Mouse (Mus musculus) bone marrow, adult 2 months (tissue): Measurements from ENCODE around the gene Ubl3. TPM values are rescaled to one million over a fixed set of nuclear protein-coding genes. Genes with fewer than 3 reads are reported as not detected.

Experiments
- H3K27ac ChIP-seq: fragments of 200-500 bp; 2 replicates; pipeline ENCODE4 v1.5.1; 2012; ENCODE audit warnings: low read depth, mild to moderate bottlenecking, control low read depth, inconsistent platforms, low read length; ENCODE audit not compliant: control insufficient read depth, poor library complexity, insufficient read depth
- H3K4me1 ChIP-seq: fragments of 200-500 bp; 2 replicates; pipeline ENCODE4 v1.6.1; 2011; ENCODE audit warnings: low read length; ENCODE audit not compliant: control insufficient read depth, insufficient read depth
- H3K4me3 ChIP-seq: fragments of 200-500 bp; replicated peaks from 2 replicates; pipeline ENCODE3; 2011; ENCODE audit warnings: mild to moderate bottlenecking, low read depth, low read length, control low read depth; ENCODE audit not compliant: control insufficient read depth
- CTCF ChIP-seq: fragments of 200-500 bp; IDR thresholded peaks from 2 replicates; pipeline ENCODE4 v1.5.1; 2011; ENCODE audit warnings: low read length, control low read depth; ENCODE audit not compliant: control insufficient read depth, insufficient read depth
- POLR2A ChIP-seq: fragments of 200-500 bp; IDR thresholded peaks from 2 replicates; pipeline ENCODE4 v1.6.1; 2011; ENCODE audit warnings: low read depth, mild to moderate bottlenecking, control low read depth, low read length, borderline replicate concordance; ENCODE audit not compliant: control insufficient read depth
- WGBS: fragments of 180-500 bp; shearing (Covaris S2); methylation state at CpG from one replicate; pipeline ENCODE4 v1.1.7; 2018; 5-methylcytosine and 5-hydroxymethylcytosine counted together
- polyA plus RNA-seq: library from polyadenylated mRNA; stranded (reverse); fragments of >200 nt; gene quantifications from 2 replicates; pipeline ENCODE4 v1.2.4, GENCODE M21; 2011; ENCODE audit warnings: low replicate concordance; ENCODE audit not compliant: missing spikeins, insufficient read depth, insufficient read length

Gene Ubl3
- polyA plus RNA-seq, 1 experiment = 31.1 TPM

GRCm38 (mm10) chr5:148509731-148510130, 42.9 kb downstream of the Ubl3 start:
- Histone ChIP-seq H3K4me3 (no peak overlapping the region), H3K4me1 (peaks cover 3% of the 10 kb centered on the region; the same call in 1 of the 2 replicates), H3K27ac (peak overlapping the region; percentile 95)
- TF ChIP-seq POLR2A (no peak), CTCF (no peak)
- WGBS = 16% methylated on average over 7 of the region's 7 CpGs

GRCm38 (mm10) chr5:148508901-148509604, 43.5 kb downstream of the Ubl3 start:
- 53% methylated on average over 11 of the region's 11 CpGs for WGBS
- no peak for TF ChIP-seq POLR2A
- no peak for TF ChIP-seq CTCF
- peak overlapping the region; percentile 65 for H3K4me3 ChIP-seq
- H3K4me1 ChIP-seq = peaks cover 3% of the 10 kb centered on the region; the same call in 1 of the 2 replicates
- H3K27ac ChIP-seq = peak overlapping the region; percentile 95; the same call in 1 of the 2 replicates

GRCm38 (mm10) chr5:148505381-148505780, 47.2 kb downstream of the Ubl3 start:
- Histone ChIP-seq H3K4me1 (peaks cover 3% of the 10 kb centered on the region; the same call in 1 of the 2 replicates), H3K4me3 (no peak overlapping the region), H3K27ac (no peak overlapping the region)
- 91% methylated on average over 17 of the region's 17 CpGs for WGBS
- TF ChIP-seq CTCF = no peak
- TF ChIP-seq POLR2A = no peak

GRCm38 (mm10) chr5:148502237-148502636, 50.4 kb downstream of the Ubl3 start:
- TF ChIP-seq CTCF = no peak
- H3K27ac ChIP-seq = no peak overlapping the region
- H3K4me1 ChIP-seq = no peaks in the 10 kb centered on the region; the same call in 1 of the 2 replicates
- WGBS = 85% methylated on average over 6 of the region's 6 CpGs
- no peak overlapping the region for H3K4me3 ChIP-seq

GRCm38 (mm10) chr5:148501228-148501957, 51.2 kb downstream of the Ubl3 start:
- H3K4me3 ChIP-seq = no peak overlapping the region
- TF ChIP-seq POLR2A (no peak), CTCF (no peak)
- no peak overlapping the region for H3K27ac ChIP-seq
- H3K4me1 ChIP-seq = no peaks in the 10 kb centered on the region; the same call in 1 of the 2 replicates
- WGBS = 58% methylated on average over 6 of the region's 6 CpGs

- TF ChIP-seq POLR2A (no peak), CTCF (no peak)
- 57% methylated on average over 8 of the region's 8 CpGs for WGBS
- no peak overlapping the region for H3K4me3 ChIP-seq
- H3K4me1 ChIP-seq = no peaks in the 10 kb centered on the region; the same call in 1 of the 2 replicates
- no peak overlapping the region for H3K27ac ChIP-seq
Measured at GRCm38 (mm10) chr5:148500516-148500915, 52.1 kb downstream of the Ubl3 start.

- 48% methylated on average over 5 of the region's 5 CpGs for WGBS
- TF ChIP-seq CTCF (no peak), POLR2A (no peak)
Measured at GRCm38 (mm10) chr5:148499616-148500015, 53.0 kb downstream of the Ubl3 start.

GRCm38 (mm10) chr5:148495991-148496390, 56.6 kb downstream of the Ubl3 start:
- no peak for TF ChIP-seq CTCF
- no peak for TF ChIP-seq POLR2A
- no peaks in the 10 kb centered on the region; the same call in 1 of the 2 replicates for H3K4me1 ChIP-seq
- H3K27ac ChIP-seq = no peak overlapping the region
- no peak overlapping the region for H3K4me3 ChIP-seq
- 84% methylated on average over 6 of the region's 6 CpGs for WGBS

More at GRCm38 (mm10) chr5:148499616-148500015, 53.0 kb downstream of the Ubl3 start:
- Histone ChIP-seq H3K4me1 (no peaks in the 10 kb centered on the region; the same call in 1 of the 2 replicates), H3K4me3 (no peak overlapping the region), H3K27ac (no peak overlapping the region)
